Mouse (Mus musculus) subcutaneous adipose tissue, adult 2 months (tissue): ENCODE data around the gene Sgce. TPM values are rescaled to one million over a fixed set of nuclear protein-coding genes. Genes with fewer than 3 reads are reported as not detected.

Source experiments
- polyA plus RNA-seq: library from polyadenylated mRNA; depleted of rRNA; stranded (reverse); fragments of >200 nt; gene quantifications from 2 replicates; pipeline ENCODE4 v1.2.3, GENCODE M21; 2012; ENCODE audit warnings: low replicate concordance; rRNA removed

Sgce gene
- polyA plus RNA-seq = 45.5 and 64.9 TPM in 2 replicates

GRCm38 (mm10) chr6:4746696-4747439 lies at the start of gene Sgce, which contains the start of gene Peg10:
Sgce (minus strand) TSS chr6:4747207.
Peg10 (plus strand) TSS chr6:4747306.

Other genes starting within 250 kb of the Sgce start
- gene Col1a2, start 242.4 kb downstream of the Sgce start, polyA plus RNA-seq = 149 and 787 TPM in 2 replicates
- gene Casd1, start 146.4 kb downstream of the Sgce start, polyA plus RNA-seq = 12.0 and 22.0 TPM in 2 replicates
- 4.2 and 8.5 TPM in 2 replicates for gene Peg10, start 99 bp upstream of the Sgce start, polyA plus RNA-seq
- 6.7 and 7.8 TPM in 2 replicates for gene Ppp1r9a, start 155.7 kb upstream of the Sgce start, polyA plus RNA-seq